Mouse (Mus musculus): ENCODE data around the gene Aplnr.

Gene Aplnr

GRCm38 (mm10) chr2:85136089-85136488 lies at the start of gene Aplnr:
Gene Aplnr (plus strand): TSS chr2:85136225.
- in situ Hi-C loops (cut with MboI; ENCODE audit: low pct_unique_long_range_greater_than_20kb in 1 of 2, low sequenced_read_pairs in 2 of 2, unreplicated experiment in 1 of 2) = no loop called here

- in situ Hi-C loops (cut with MboI; ENCODE audit: low pct_unique_long_range_greater_than_20kb in 1 of 2, low sequenced_read_pairs in 2 of 2, unreplicated experiment in 1 of 2) = no loop called here
Observed at GRCm38 (mm10) chr2:85088716-85089646, 47.0 kb upstream of the Aplnr start.

GRCm38 (mm10) chr2:85091325-85091724 lies 44.7 kb upstream of the Aplnr start:
- in situ Hi-C loops (cut with MboI; ENCODE audit: low pct_unique_long_range_greater_than_20kb in 1 of 2, low sequenced_read_pairs in 2 of 2, unreplicated experiment in 1 of 2) = no loop called here

- in situ Hi-C loops (cut with MboI; ENCODE audit: low pct_unique_long_range_greater_than_20kb in 1 of 2, low sequenced_read_pairs in 2 of 2, unreplicated experiment in 1 of 2) = no loop called here
Observed at GRCm38 (mm10) chr2:85093376-85093775, 42.6 kb upstream of the Aplnr start.

GRCm38 (mm10) chr2:85095906-85096305 lies 40.1 kb upstream of the Aplnr start:
- in situ Hi-C loops (cut with MboI; ENCODE audit: low pct_unique_long_range_greater_than_20kb in 1 of 2, low sequenced_read_pairs in 2 of 2, unreplicated experiment in 1 of 2) = no loop called here

DNA sequence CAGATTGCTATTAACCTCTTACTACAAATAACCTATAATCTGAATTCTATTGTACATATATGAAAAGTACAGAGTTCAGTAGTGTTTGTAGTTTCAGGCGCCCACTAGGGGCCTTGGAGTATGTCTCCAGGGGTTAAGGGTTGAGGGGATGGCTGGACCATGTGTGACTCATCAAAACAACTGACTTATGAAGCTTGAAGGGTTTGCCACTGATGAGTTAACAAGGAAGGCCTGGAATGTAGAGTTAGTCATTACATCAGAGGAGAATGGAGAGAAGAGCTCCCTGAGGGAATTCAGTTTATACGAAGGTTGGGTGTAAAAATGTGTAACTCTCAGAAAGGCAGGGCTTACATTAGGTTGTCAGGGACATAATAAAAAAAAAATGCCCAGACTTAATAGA lies 38.0 kb upstream of the Aplnr start:
- in situ Hi-C loops (cut with MboI; ENCODE audit: low pct_unique_long_range_greater_than_20kb in 1 of 2, low sequenced_read_pairs in 2 of 2, unreplicated experiment in 1 of 2) = no loop called here

DNA sequence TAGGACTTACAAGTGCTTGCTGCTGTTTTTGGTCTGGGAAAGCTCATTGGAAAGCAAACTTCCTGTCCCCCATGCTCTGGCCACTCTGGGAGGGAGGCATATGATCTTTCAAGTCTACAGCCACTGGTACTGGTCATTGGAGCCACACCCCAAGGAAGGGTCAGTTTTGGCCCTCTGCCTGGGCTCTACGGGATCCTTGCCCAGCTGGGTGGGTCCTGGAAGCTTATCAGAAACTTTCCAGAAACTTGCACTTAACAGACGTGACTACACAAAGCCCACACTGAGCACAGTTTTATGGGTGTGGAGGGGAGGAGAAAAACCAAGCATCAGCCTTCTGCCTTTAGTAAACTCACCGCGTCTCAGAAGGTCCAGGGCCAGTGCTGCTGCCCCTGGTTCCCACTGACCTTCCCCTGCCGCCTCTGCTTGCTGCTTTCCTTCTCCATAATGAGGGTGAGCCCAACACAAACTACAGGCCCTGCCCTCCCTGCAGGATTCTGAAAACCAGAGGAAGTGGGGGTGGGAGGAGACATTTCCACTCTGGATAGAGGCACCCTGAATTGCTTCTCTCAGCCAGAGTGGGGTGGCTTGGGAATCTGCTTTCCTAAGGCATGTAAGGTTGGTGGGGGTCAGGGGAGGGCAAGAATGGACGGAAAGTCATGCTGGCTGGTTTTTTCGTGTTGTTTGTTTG lies 37.1 kb upstream of the Aplnr start:
- in situ Hi-C loops (cut with MboI; ENCODE audit: low pct_unique_long_range_greater_than_20kb in 1 of 2, low sequenced_read_pairs in 2 of 2, unreplicated experiment in 1 of 2) = no loop called here

DNA sequence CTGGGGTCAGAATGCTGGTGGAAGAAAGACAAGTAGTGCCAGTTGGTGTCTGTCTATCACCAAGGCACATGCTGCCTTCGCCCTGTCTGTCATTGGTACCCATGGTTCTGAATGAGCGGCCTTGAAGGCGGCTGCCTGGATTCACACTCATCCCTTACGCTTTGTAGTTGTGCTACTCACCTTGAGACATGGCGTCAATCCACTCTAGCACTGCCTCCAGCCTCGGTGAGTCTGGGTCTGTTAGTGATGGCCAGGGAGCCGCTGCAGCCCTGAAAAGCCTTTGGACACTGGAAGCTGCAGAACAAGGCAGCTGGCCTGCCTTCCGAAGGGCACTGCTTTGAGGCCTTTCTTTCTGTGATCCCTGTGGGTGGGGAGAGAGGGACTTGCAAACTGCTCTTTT lies 32.8 kb upstream of the Aplnr start:
- in situ Hi-C loops (cut with MboI; ENCODE audit: low pct_unique_long_range_greater_than_20kb in 1 of 2, low sequenced_read_pairs in 2 of 2, unreplicated experiment in 1 of 2) = no loop called here

GRCm38 (mm10) chr2:85105426-85106013 lies 30.5 kb upstream of the Aplnr start:
- in situ Hi-C loops (cut with MboI; ENCODE audit: low pct_unique_long_range_greater_than_20kb in 1 of 2, low sequenced_read_pairs in 2 of 2, unreplicated experiment in 1 of 2) = no loop called here

DNA sequence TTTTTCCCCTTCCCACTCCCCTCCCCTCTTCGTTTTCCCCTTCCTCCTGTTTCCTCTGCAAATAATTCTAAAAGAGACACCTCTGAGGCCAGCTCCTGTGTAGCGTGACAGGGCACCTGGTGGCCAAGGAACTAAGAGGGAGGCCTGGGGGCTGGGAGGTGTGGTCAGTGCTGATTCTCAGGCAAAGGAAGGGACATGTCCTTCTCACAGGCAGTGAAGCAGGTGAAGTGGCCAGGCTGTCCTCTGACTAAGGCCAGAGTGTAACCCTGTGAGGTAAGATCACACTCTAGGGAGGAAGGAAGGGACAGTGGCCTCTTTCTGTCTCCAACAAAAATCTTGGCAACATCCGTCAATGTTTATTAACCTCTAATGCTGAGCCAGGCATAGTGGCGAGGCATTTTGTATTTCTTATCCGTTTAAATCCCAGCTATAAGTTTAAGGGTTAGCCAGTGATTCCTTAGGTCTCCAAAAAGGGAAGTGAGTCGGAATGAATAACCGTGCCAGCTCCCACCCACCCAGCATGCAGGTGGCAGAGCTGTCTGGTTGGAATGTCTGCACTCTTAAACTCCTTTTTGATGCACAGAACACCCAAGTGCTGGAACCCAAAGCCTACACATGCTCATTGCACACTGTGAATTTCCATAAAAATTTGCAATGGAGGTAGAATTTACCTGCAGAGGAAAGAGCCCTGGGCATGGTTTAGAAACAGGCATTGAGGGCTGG lies 29.8 kb upstream of the Aplnr start:
- in situ Hi-C loops (cut with MboI; ENCODE audit: low pct_unique_long_range_greater_than_20kb in 1 of 2, low sequenced_read_pairs in 2 of 2, unreplicated experiment in 1 of 2) = no loop called here

DNA sequence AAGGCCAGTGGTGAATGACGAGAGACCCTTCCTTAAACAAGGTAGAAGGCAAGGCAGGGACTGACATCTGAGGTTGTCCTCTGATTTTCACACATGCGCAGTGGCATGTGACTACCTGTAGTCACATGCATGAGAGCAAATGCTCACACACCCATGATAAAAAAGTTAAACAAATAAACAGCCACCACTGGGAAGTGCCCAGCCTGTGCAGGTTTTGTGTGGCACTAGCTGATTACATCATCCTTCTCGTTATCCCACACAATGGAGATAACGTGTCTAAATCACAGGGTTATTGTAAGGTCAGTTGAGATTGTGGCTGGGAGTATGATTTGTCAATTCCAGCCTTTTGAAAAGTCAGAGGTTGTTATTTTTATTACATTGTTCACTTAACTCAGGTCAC lies 29.1 kb upstream of the Aplnr start:
- in situ Hi-C loops (cut with MboI; ENCODE audit: low pct_unique_long_range_greater_than_20kb in 1 of 2, low sequenced_read_pairs in 2 of 2, unreplicated experiment in 1 of 2) = no loop called here

- in situ Hi-C loops (cut with MboI; ENCODE audit: low pct_unique_long_range_greater_than_20kb in 1 of 2, low sequenced_read_pairs in 2 of 2, unreplicated experiment in 1 of 2) = no loop called here
Observed at GRCm38 (mm10) chr2:85110288-85110875, 25.6 kb upstream of the Aplnr start.

DNA sequence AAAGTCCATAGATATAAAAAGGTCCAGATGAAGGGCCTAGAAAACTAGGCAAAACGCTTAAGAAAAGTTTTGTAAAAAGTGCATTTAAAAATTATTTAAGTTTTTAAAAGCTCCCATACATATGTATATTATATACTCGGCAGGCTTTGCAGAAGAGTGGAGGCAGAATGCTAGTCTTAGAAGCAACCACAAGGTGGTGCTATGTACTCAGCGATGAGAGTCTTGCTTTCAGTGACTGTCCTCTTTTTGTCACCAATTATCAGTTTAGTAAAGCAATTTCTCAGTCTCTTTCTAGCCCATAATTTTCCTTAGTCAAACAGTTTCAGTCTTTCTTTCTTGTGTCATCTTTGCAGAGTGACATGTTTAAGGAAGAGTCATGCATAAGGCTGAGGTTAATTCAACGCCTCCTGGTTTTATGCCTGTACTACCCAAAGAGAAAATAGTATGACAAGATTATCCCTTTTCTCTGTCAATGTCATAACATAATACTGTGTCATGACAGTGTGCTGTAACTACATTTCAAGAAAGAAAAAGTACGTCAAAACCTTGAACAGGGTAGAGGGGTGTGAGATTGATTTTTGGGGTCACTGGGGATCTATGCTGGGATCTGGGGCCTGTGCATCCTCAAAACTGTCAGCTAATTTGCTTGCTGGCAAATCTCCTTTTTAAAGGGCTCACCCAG lies 12.7 kb upstream of the Aplnr start:
- in situ Hi-C loops (cut with MboI; ENCODE audit: low pct_unique_long_range_greater_than_20kb in 1 of 2, low sequenced_read_pairs in 2 of 2, unreplicated experiment in 1 of 2) = loop anchor here (5.0 to 10.0 kb wide), 3 partner anchors 121 to 441 kb away; no protein-coding TSS in a partner anchor

DNA sequence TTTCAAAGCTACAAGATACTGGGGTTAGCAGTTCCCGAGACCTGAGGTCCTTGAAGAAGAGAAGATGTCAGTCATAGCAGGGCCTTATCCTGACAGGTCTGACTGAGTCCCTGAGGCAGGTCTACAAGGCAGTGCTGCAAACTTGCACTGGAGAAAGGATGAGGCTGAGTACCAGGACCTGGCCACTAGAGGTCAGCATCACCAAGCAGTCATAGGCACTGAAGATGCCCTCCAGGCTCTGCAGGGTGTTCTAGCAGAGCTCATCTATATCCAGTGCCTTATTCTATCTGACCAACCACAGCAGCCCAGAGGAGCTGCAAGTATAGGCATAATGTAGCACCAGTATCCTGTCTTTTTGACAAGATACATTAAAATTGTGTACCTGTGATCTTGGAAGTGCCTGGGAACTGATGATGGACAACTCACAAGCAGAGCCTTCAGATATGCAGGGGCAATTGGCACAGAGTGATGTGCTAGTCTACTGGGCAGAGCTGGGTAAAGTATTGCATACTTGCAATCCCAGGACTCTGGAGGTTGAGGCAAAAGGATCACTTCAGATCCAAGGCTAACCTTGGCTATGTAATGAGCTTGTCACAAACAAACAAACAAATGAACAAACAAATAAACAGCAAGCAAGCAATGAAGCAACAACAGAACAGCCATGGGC lies 12.0 kb upstream of the Aplnr start:
- in situ Hi-C loops (cut with MboI; ENCODE audit: low pct_unique_long_range_greater_than_20kb in 1 of 2, low sequenced_read_pairs in 2 of 2, unreplicated experiment in 1 of 2) = loop anchor here (5.0 to 10.0 kb wide), 3 partner anchors 121 to 441 kb away; no protein-coding TSS in a partner anchor

- in situ Hi-C loops (cut with MboI; ENCODE audit: low pct_unique_long_range_greater_than_20kb in 1 of 2, low sequenced_read_pairs in 2 of 2, unreplicated experiment in 1 of 2) = loop anchor here (10.0 kb wide), 2 partner anchors 115 to 435 kb away; no protein-coding TSS in a partner anchor
Observed at GRCm38 (mm10) chr2:85129496-85129971, 6.5 kb upstream of the Aplnr start.

DNA sequence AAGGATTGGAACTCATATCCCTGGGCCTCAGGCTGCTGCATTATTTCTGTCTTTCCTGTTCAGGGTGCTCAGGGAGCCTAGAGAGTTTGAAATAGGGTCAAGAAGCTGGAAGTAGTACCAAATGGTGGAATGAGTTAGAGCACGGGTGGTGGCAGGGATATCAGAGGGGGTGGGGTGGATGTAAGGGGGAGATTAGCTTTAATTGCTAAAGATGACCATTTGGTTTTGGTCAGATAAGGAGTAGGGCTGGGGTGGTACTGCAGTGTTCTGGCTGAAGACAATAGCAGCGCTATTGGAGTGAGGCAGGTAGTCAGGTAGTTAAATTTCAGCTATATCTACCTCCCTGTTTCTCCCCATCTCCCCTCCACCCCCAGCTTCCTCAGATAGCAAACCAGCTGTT lies 4.8 kb upstream of the Aplnr start:
- in situ Hi-C loops (cut with MboI; ENCODE audit: low pct_unique_long_range_greater_than_20kb in 1 of 2, low sequenced_read_pairs in 2 of 2, unreplicated experiment in 1 of 2) = no loop called here

- in situ Hi-C loops (cut with MboI; ENCODE audit: low pct_unique_long_range_greater_than_20kb in 1 of 2, low sequenced_read_pairs in 2 of 2, unreplicated experiment in 1 of 2) = no loop called here
Observed at GRCm38 (mm10) chr2:85131724-85132123, 4.3 kb upstream of the Aplnr start.
